Mouse (Mus musculus) intestine, postnatal 0 days (tissue): ENCODE measurements at regions not wholly inside any gene's neighbourhood (a gene's known extent, or its start where the extent isn't known, plus 50 kb on each side); places are given as distances from the start of the nearest gene placed in this dataset.

Source experiments
- ATAC-seq: fragments of 200-750 bp; cut with Nextera tagmentation; 2 replicates; pipeline ENCODE4 v1.8.0; 2017; ENCODE audit warnings: mild to moderate bottlenecking, moderate TSS enrichment, moderate library complexity
- H3K27ac ChIP-seq: fragments of 300-500 bp; sonication (generic); 2 replicates; pipeline ENCODE4 v1.5.1; 2014; ENCODE audit warnings: mild to moderate bottlenecking, low read depth, low read length, moderate library complexity
- H3K27me3 ChIP-seq: fragments of 300-500 bp; sonication (generic); replicated peaks from 2 replicates; pipeline ENCODE4 v1.6.1; 2014; ENCODE audit warnings: low read length, mixed read lengths; ENCODE audit not compliant: control insufficient read depth, insufficient read depth
- H3K36me3 ChIP-seq: fragments of 300-500 bp; sonication (generic); 2 replicates; pipeline ENCODE4 v1.6.1; 2014; ENCODE audit warnings: mild to moderate bottlenecking, moderate library complexity; ENCODE audit not compliant: control insufficient read depth, insufficient read depth
- H3K4me1 ChIP-seq: fragments of 300-500 bp; sonication (generic); replicated peaks from 2 replicates; pipeline ENCODE4 v1.6.1; 2014; ENCODE audit warnings: antibody characterized with exemption, low read length, mixed read lengths; ENCODE audit not compliant: control insufficient read depth, insufficient read depth
- H3K4me2 ChIP-seq: fragments of 300-500 bp; sonication (generic); replicated peaks from 2 replicates; pipeline ENCODE4 v1.6.1; 2014; ENCODE audit warnings: low read depth, mild to moderate bottlenecking, moderate library complexity
- H3K4me3 ChIP-seq: fragments of 300-500 bp; sonication (generic); 2 replicates; pipeline ENCODE4 v1.5.1; 2014; ENCODE audit warnings: low read depth, low read length
- H3K9ac ChIP-seq: fragments of 300-500 bp; sonication (generic); 2 replicates; pipeline ENCODE4 v1.6.1; 2014; ENCODE audit warnings: mild to moderate bottlenecking, low read depth, low read length
- H3K9me3 ChIP-seq: fragments of 300-500 bp; sonication (generic); 2 replicates; pipeline ENCODE4 v1.6.1; 2016; ENCODE audit warnings: mixed run types; ENCODE audit not compliant: control insufficient read depth
- CTCF ChIP-seq: sonication (generic); IDR thresholded peaks from 2 replicates; pipeline ENCODE4 v1.5.1; 2016; ENCODE audit warnings: low read depth, mild to moderate bottlenecking, control low read depth, antibody characterized with exemption, moderate library complexity
- WGBS: fragments of 180-500 bp; shearing (Covaris S2); extraction: QIAGEN DNeasy Blood & Tissue Kit; methylation state at CpG from one replicate; pipeline ENCODE4 v1.1.7; 2014; 5-methylcytosine and 5-hydroxymethylcytosine counted together

- H3K27me3 ChIP-seq: no peaks in the 10 kb centered on the region
- no peak for TF ChIP-seq CTCF
- H3K27ac ChIP-seq: no peak overlapping the region
- H3K9me3 ChIP-seq: no peaks in the 10 kb centered on the region
- no peak overlapping the region for H3K4me2 ChIP-seq
- ATAC-seq: no peak
- WGBS: 80% methylated on average over 7 of the region's 7 CpGs
- H3K4me3 ChIP-seq: no peak overlapping the region
- no peak overlapping the region for H3K9ac ChIP-seq
- no peaks in the 10 kb centered on the region for H3K4me1 ChIP-seq
- no peaks in the 10 kb centered on the region for H3K36me3 ChIP-seq
Observed at GRCm38 (mm10) chr7:121329274-121329673, 62.4 kb upstream of the Hs3st2 start.

GRCm38 (mm10) chr7:121332532-121332931, 59.1 kb upstream of the Hs3st2 start:
- H3K9ac ChIP-seq: no peak overlapping the region
- no peaks in the 10 kb centered on the region for H3K9me3 ChIP-seq
- no peak overlapping the region for H3K4me3 ChIP-seq
- no peaks in the 10 kb centered on the region for H3K27me3 ChIP-seq
- H3K4me1 ChIP-seq: no peaks in the 10 kb centered on the region
- TF ChIP-seq CTCF: no peak
- no peak overlapping the region for H3K27ac ChIP-seq
- H3K36me3 ChIP-seq: no peaks in the 10 kb centered on the region
- H3K4me2 ChIP-seq: no peak overlapping the region
- WGBS: 81% methylated on average over 2 of the region's 2 CpGs
- no peak for ATAC-seq

- ATAC-seq: no peak
- Histone ChIP-seq H3K4me3 (no peak overlapping the region), H3K4me2 (no peak overlapping the region), H3K9ac (no peak overlapping the region), H3K27ac (no peak overlapping the region), H3K4me1 (no peaks in the 10 kb centered on the region), H3K36me3 (no peaks in the 10 kb centered on the region), H3K9me3 (no peaks in the 10 kb centered on the region), H3K27me3 (no peaks in the 10 kb centered on the region)
- TF ChIP-seq CTCF: no peak
- WGBS: 67% methylated on average over 9 of the region's 9 CpGs
Observed at GRCm38 (mm10) chr7:121335390-121336109, 56.1 kb upstream of the Hs3st2 start.

- H3K4me2 ChIP-seq: no peak overlapping the region
- 47% methylated on average over 3 of the region's 3 CpGs for WGBS
- no peaks in the 10 kb centered on the region for H3K36me3 ChIP-seq
- no peak for TF ChIP-seq CTCF
- no peak overlapping the region for H3K27ac ChIP-seq
- H3K9ac ChIP-seq: no peak overlapping the region
- ATAC-seq: no peak
- no peaks in the 10 kb centered on the region for H3K27me3 ChIP-seq
- H3K4me1 ChIP-seq: no peaks in the 10 kb centered on the region
- no peak overlapping the region for H3K4me3 ChIP-seq
- H3K9me3 ChIP-seq: no peaks in the 10 kb centered on the region
Observed at GRCm38 (mm10) chr7:121339942-121340341, 51.7 kb upstream of the Hs3st2 start.
